ENCODE assay signal across 10 mouse cellular contexts in genomic region chr3:100394911-100395604, GRCm38 (mm10).
DNase-seq lines count a peak whose midpoint lies in the region; ATAC-seq and TF ChIP-seq lines count a peak whose summit lies in the region.
"Had no signal": no experiment of that assay in that cellular context is flagged by ENCODE, and none has a peak within 500 bp of the region (broad histone marks: within the 10 kb centered on the region; RNA-seq: fewer than 3 reads in every experiment).

No protein-coding gene starts in this region.

- H3K27ac ChIP-seq in kidney, postnatal 0 days: peak overlapping the region; percentile 51
- H3K27ac ChIP-seq: layer of hippocampus, adult 2 months; stomach, embryonic 15.5 days had no signal

- H3K36me3 ChIP-seq in kidney, postnatal 0 days (ENCODE audit: insufficient read depth, low read length): no peaks in the 10 kb centered on the region
- H3K36me3 ChIP-seq: stomach, embryonic 15.5 days had no signal

- H3K4me2 ChIP-seq in kidney, postnatal 0 days (ENCODE audit: low read length): peak overlapping the region; percentile 0; the same call in 1 of the 2 replicates
- H3K4me2 ChIP-seq: stomach, embryonic 15.5 days had no signal

- H3K27me3 ChIP-seq in kidney, postnatal 0 days (ENCODE audit: insufficient read depth, low read length): no peaks in the 10 kb centered on the region
- H3K27me3 ChIP-seq: stomach, embryonic 15.5 days had no signal

- TF ChIP-seq CTCF in kidney, postnatal 0 days (IDR thresholded peaks at IDR 0.05; ENCODE audit: low read depth): no peak

- peaks cover 6% of the 10 kb centered on the region; the same call in 1 of the 2 replicates for H3K4me1 ChIP-seq in kidney, postnatal 0 days (replicated peaks; ENCODE audit: insufficient read depth, low read length)

- no peak overlapping the region for H3K4me3 ChIP-seq in kidney, postnatal 0 days (replicated peaks; ENCODE audit: low read depth, low read length)
- H3K4me3 ChIP-seq: layer of hippocampus, adult 2 months; stomach, embryonic 15.5 days had no signal

- H3K9ac ChIP-seq in kidney, postnatal 0 days (ENCODE audit: low read depth, low read length): no peak overlapping the region
- H3K9ac ChIP-seq: stomach, embryonic 15.5 days had no signal

- DNase-seq in urinary bladder, postnatal 14 days (ENCODE audit: low spot score): peak; percentile 55
- DNase-seq in urinary bladder, postnatal 10 days (ENCODE audit: low spot score): no peak
- DNase-seq in fibroblast of lung, adult 2 months (ENCODE audit: low read depth): peak; percentile 76
- peak; percentile 75 for DNase-seq in kidney, postnatal 0 days (ENCODE audit: low spot score)
- DNase-seq in Muller cell, postnatal 12 days (ENCODE audit: inconsistent ontology term): no peak
- no peak for DNase-seq in urinary bladder, postnatal 25 days (ENCODE audit: low spot score)
- DNase-seq: cerebellum, adult 11-12 months had no signal

- 13% methylated on average over 9 of the region's 9 CpGs for WGBS in kidney, postnatal 0 days

- no peaks in the 10 kb centered on the region for H3K9me3 ChIP-seq in kidney, postnatal 0 days (replicated peaks; ENCODE audit: low read length)
- H3K9me3 ChIP-seq: stomach, embryonic 15.5 days had no signal

- ATAC-seq in kidney, postnatal 0 days (replicated peaks; ENCODE audit: low FRiP score, low read depth): peak; percentile 75; the same call in 1 of the 2 replicates
- ATAC-seq in monocyte, adult 5-6 weeks (replicated peaks; ENCODE audit: insufficient number of reproducible peaks, low FRiP score, low TSS enrichment, poor library complexity, severe bottlenecking): no peak

Comparison
In these comparisons a context has a peak if more than half of its experiments do, and no peak if none do; other contexts are left out.
1. DNase-seq: peak in urinary bladder, postnatal 14 days (single experiment), fibroblast of lung, adult 2 months (single experiment) and kidney, postnatal 0 days (single experiment); none in urinary bladder, postnatal 10 days (single experiment), Muller cell, postnatal 12 days (single experiment) and urinary bladder, postnatal 25 days (single experiment).